Mouse (Mus musculus): ENCODE data around the gene Ier5.

DNA sequence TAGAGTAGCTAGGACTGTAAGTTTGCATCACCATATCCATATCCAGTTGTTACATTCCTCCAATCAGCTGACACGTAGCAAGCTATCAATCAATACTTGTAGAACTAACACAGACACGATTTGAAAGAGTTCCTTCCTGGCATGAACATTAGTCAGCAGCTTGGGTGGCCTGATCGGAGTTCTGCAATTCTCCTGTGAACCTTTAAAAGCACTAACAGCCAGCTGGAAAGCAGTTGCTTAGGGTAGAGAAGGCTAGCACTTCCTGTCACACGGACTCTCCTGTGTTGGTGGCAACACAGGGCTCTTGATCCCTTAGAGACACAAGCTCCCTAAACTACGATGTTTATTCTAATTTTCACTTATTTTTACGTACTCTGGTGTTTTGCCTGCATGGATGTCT lies 46.2 kb upstream of the Ier5 start:
- TF ChIP-seq POLR2A (IDR thresholded peaks at IDR 0.05; ENCODE audit: low read depth, low read length) (no peak), CTCF (conservative IDR thresholded peaks at IDR 0.05; ENCODE audit: insufficient read depth, insufficient read length, low read depth, low read length) (no peak)
